In genomic region chr15:89454857-89455256, GRCm38 (mm10) we compare ENCODE assay signal across 10 mouse cellular contexts. TPM values are rescaled to one million over a fixed set of nuclear protein-coding genes. Genes with fewer than 3 reads are reported as not detected.
DNase-seq lines count a peak whose midpoint lies in the region; ATAC-seq lines count a peak whose summit lies in the region.
"Had no signal": no experiment of that assay in that cellular context is flagged by ENCODE, and none has a peak within 500 bp of the region (broad histone marks: within the 10 kb centered on the region; RNA-seq: fewer than 3 reads in every experiment).

No protein-coding gene starts in this region.

- peaks cover 82% of the 10 kb centered on the region for H3K27me3 ChIP-seq in heart, embryonic 13.5 days (replicated peaks)
- peaks cover 5% of the 10 kb centered on the region; the same call in 1 of the 2 replicates for H3K27me3 ChIP-seq in forebrain, embryonic 11.5 days (ENCODE audit: control insufficient read depth, insufficient read depth, low read length)
- peaks cover 25% of the 10 kb centered on the region for H3K27me3 ChIP-seq in intestine, embryonic 16.5 days (replicated peaks; ENCODE audit: control insufficient read depth, insufficient read depth, low read length)
- no peaks in the 10 kb centered on the region for H3K27me3 ChIP-seq in neural tube, embryonic 15.5 days (replicated peaks)

- no peaks in the 10 kb centered on the region for H3K36me3 ChIP-seq in heart, embryonic 13.5 days
- peaks cover 9% of the 10 kb centered on the region; the same call in 1 of the 2 replicates for H3K36me3 ChIP-seq in forebrain, embryonic 11.5 days (ENCODE audit: control insufficient read depth, insufficient read depth, low read length)
- H3K36me3 ChIP-seq in intestine, embryonic 16.5 days (ENCODE audit: control insufficient read depth, insufficient read depth, low read length): no peaks in the 10 kb centered on the region
- H3K36me3 ChIP-seq in neural tube, embryonic 15.5 days: peaks cover 34% of the 10 kb centered on the region

- no peak overlapping the region for H3K9ac ChIP-seq in heart, embryonic 13.5 days
- H3K9ac ChIP-seq in forebrain, embryonic 11.5 days (ENCODE audit: low read length): peak overlapping the region; percentile 81
- no peak overlapping the region for H3K9ac ChIP-seq in intestine, embryonic 16.5 days (ENCODE audit: low read depth, low read length)
- peak overlapping the region; percentile 76 for H3K9ac ChIP-seq in neural tube, embryonic 15.5 days (replicated peaks)

- intact Hi-C loops in heart, postnatal 36 days (cut with DNase I): no loop called here

- no peak for DNase-seq in heart, postnatal 36 days
- DNase-seq in forebrain, embryonic 11.5 days (ENCODE audit: low spot score): no peak
- no peak for DNase-seq in left cerebral cortex, adult 8-10 months (ENCODE audit: low spot score in 2 of 2)
- no peak for DNase-seq in right cerebral cortex, adult 2 months (ENCODE audit: low spot score in 2 of 2)
- no peak for DNase-seq in urinary bladder, postnatal 4 days (ENCODE audit: low spot score in 2 of 2)

- no peak overlapping the region for H3K27ac ChIP-seq in heart, embryonic 13.5 days (replicated peaks)
- no peak overlapping the region for H3K27ac ChIP-seq in forebrain, embryonic 11.5 days (ENCODE audit: low read depth, low read length)
- no peak overlapping the region for H3K27ac ChIP-seq in intestine, embryonic 16.5 days (ENCODE audit: low read length)
- H3K27ac ChIP-seq in neural tube, embryonic 15.5 days (replicated peaks): peak overlapping the region; percentile 89
- H3K27ac ChIP-seq: macrophage had no signal

- peaks cover 13% of the 10 kb centered on the region for H3K4me1 ChIP-seq in heart, embryonic 13.5 days
- H3K4me1 ChIP-seq in forebrain, embryonic 11.5 days (replicated peaks; ENCODE audit: control insufficient read depth, insufficient read depth, low read length): peaks cover 9% of the 10 kb centered on the region
- peaks cover 11% of the 10 kb centered on the region for H3K4me1 ChIP-seq in intestine, embryonic 16.5 days (ENCODE audit: control insufficient read depth, insufficient read depth, low read length)
- peaks cover 36% of the 10 kb centered on the region for H3K4me1 ChIP-seq in neural tube, embryonic 15.5 days

- no peak for ATAC-seq in heart, embryonic 13.5 days (ENCODE audit: extremely low read depth, insufficient number of reproducible peaks, low FRiP score, low TSS enrichment)
- ATAC-seq in forebrain, embryonic 11.5 days (replicated peaks; ENCODE audit: low FRiP score): peak; percentile 53
- ATAC-seq in intestine, embryonic 16.5 days: no peak
- no peak for ATAC-seq in neural tube, embryonic 15.5 days (ENCODE audit: low FRiP score)

- WGBS in heart, embryonic 13.5 days: 30% methylated on average over 4 of the region's 6 CpGs
- 5% methylated on average over 5 of the region's 6 CpGs for WGBS in forebrain, embryonic 11.5 days
- 24% methylated on average over 5 of the region's 6 CpGs for WGBS in intestine, embryonic 16.5 days
- WGBS in neural tube, embryonic 15.5 days: 22% methylated on average over 4 of the region's 6 CpGs

- H3K9me3 ChIP-seq in heart, embryonic 13.5 days: no peaks in the 10 kb centered on the region
- H3K9me3 ChIP-seq in forebrain, embryonic 11.5 days (ENCODE audit: control insufficient read depth, low read length): no peaks in the 10 kb centered on the region
- no peaks in the 10 kb centered on the region for H3K9me3 ChIP-seq in intestine, embryonic 16.5 days (ENCODE audit: control insufficient read depth, low read length)
- H3K9me3 ChIP-seq in neural tube, embryonic 15.5 days (replicated peaks): no peaks in the 10 kb centered on the region

- H3K4me3 ChIP-seq in heart, embryonic 13.5 days: no peak overlapping the region; the same call in 1 of the 2 replicates
- H3K4me3 ChIP-seq in forebrain, embryonic 11.5 days (ENCODE audit: low read depth, low read length): peak overlapping the region; percentile 77
- peak overlapping the region; percentile 52; the same call in 1 of the 2 replicates for H3K4me3 ChIP-seq in intestine, embryonic 16.5 days (ENCODE audit: low read length)
- H3K4me3 ChIP-seq in neural tube, embryonic 15.5 days (replicated peaks): peak overlapping the region; percentile 73

- 0 out of 2 replicates have a peak overlapping the region, but pooled peaks have one; percentile 86 for H3K4me2 ChIP-seq in heart, embryonic 13.5 days
- H3K4me2 ChIP-seq in forebrain, embryonic 11.5 days (ENCODE audit: low read depth, low read length, severe bottlenecking): peak overlapping the region; percentile 78
- peak overlapping the region; percentile 84; the same call in 1 of the 2 replicates for H3K4me2 ChIP-seq in intestine, embryonic 16.5 days (ENCODE audit: low read depth, low read length)
- peak overlapping the region; percentile 91 for H3K4me2 ChIP-seq in neural tube, embryonic 15.5 days

RNA-seq across cellular contexts. Expression of gene Mapk8ip2, which starts 1.1 kb away (rescaled TPM):
- 0.27 and 0.45 TPM in 2 replicates for polyA plus RNA-seq in heart, embryonic 13.5 days (2015; fragmentation: Nextera tagmentation; extraction: Ambion mirVana)
- total RNA-seq in heart, postnatal 36 days (2021): under 1 TPM; 0.05 to 0.33 TPM
- polyA plus RNA-seq in forebrain, embryonic 11.5 days (2014; fragmentation: Nextera tagmentation; extraction: Ambion mirVana): 26.0 and 27.4 TPM in 2 replicates
- 3.4 and 3.6 TPM in 2 replicates for polyA plus RNA-seq in intestine, embryonic 16.5 days (2015; fragmentation: Nextera tagmentation; extraction: Ambion mirVana)
- polyA plus RNA-seq in neural tube, embryonic 15.5 days (2015; fragmentation: Nextera tagmentation; extraction: Ambion mirVana): 73.0 and 85.4 TPM in 2 replicates
- total RNA-seq in left cerebral cortex, adult 8-10 months (2022): 100 to 1,000 TPM; 240 to 262 (median 246) TPM
- total RNA-seq: liver, adult 2 months had no signal
- polyA plus RNA-seq: macrophage had no signal

RNA-seq across cellular contexts. Expression of gene Arsa, which starts 22.4 kb away (rescaled TPM):
- 15.1 and 15.3 TPM in 2 replicates for polyA plus RNA-seq in heart, embryonic 13.5 days (2015; fragmentation: Nextera tagmentation; extraction: Ambion mirVana)
- total RNA-seq in heart, postnatal 36 days (2021): 10 to 100 TPM; 12.2 to 14.1 TPM
- 9.9 and 10.6 TPM in 2 replicates for polyA plus RNA-seq in forebrain, embryonic 11.5 days (2014; fragmentation: Nextera tagmentation; extraction: Ambion mirVana)
- polyA plus RNA-seq in intestine, embryonic 16.5 days (2015; fragmentation: Nextera tagmentation; extraction: Ambion mirVana): 29.5 and 36.4 TPM in 2 replicates
- polyA plus RNA-seq in neural tube, embryonic 15.5 days (2015; fragmentation: Nextera tagmentation; extraction: Ambion mirVana): 27.4 and 29.2 TPM in 2 replicates
- total RNA-seq in left cerebral cortex, adult 8-10 months (2022): 10 to 100 TPM; 31.8 to 37.3 (median 35.9) TPM

RNA-seq across cellular contexts. Expression of gene Chkb, which starts 25.1 kb away (rescaled TPM):
- polyA plus RNA-seq in heart, embryonic 13.5 days (2015; fragmentation: Nextera tagmentation; extraction: Ambion mirVana): 65.1 and 71.5 TPM in 2 replicates
- 10 to 100 TPM; 51.2 to 57.0 TPM for total RNA-seq in heart, postnatal 36 days (2021)
- polyA plus RNA-seq in forebrain, embryonic 11.5 days (2014; fragmentation: Nextera tagmentation; extraction: Ambion mirVana): 54.5 and 56.0 TPM in 2 replicates
- polyA plus RNA-seq in intestine, embryonic 16.5 days (2015; fragmentation: Nextera tagmentation; extraction: Ambion mirVana): 63.7 and 67.0 TPM in 2 replicates
- 79.8 and 92.8 TPM in 2 replicates for polyA plus RNA-seq in neural tube, embryonic 15.5 days (2015; fragmentation: Nextera tagmentation; extraction: Ambion mirVana)
- 10 to 100 TPM; 37.4 to 49.3 (median 42.9) TPM for total RNA-seq in left cerebral cortex, adult 8-10 months (2022)

RNA-seq across cellular contexts. Expression of gene Gm44502, which starts 25.4 kb away (rescaled TPM):
- 0.53 and 0.90 TPM in 2 replicates for polyA plus RNA-seq in heart, embryonic 13.5 days (2015; fragmentation: Nextera tagmentation; extraction: Ambion mirVana)
- total RNA-seq in heart, postnatal 36 days (2021): 10 to 100 TPM; 14.5 to 17.8 TPM
- 0.40 TPM in 1 of 2 replicates, not detected in the other for polyA plus RNA-seq in forebrain, embryonic 11.5 days (2014; fragmentation: Nextera tagmentation; extraction: Ambion mirVana)
- not detected in 2 replicates for polyA plus RNA-seq in intestine, embryonic 16.5 days (2015; fragmentation: Nextera tagmentation; extraction: Ambion mirVana)
- polyA plus RNA-seq in neural tube, embryonic 15.5 days (2015; fragmentation: Nextera tagmentation; extraction: Ambion mirVana): 0.36 TPM in 1 of 2 replicates, not detected in the other
- total RNA-seq in left cerebral cortex, adult 8-10 months (2022): under 1 TPM in 1 of 4 experiments, not detected in 3; 0.37 TPM
- total RNA-seq: liver, adult 2 months had no signal
- polyA plus RNA-seq: macrophage had no signal

RNA-seq across cellular contexts. Expression of gene C730034F03Rik, which starts 25.5 kb away (rescaled TPM):
- 2.4 and 3.0 TPM in 2 replicates for polyA plus RNA-seq in heart, embryonic 13.5 days (2015; fragmentation: Nextera tagmentation; extraction: Ambion mirVana)
- 1 to 10 TPM; 1.6 to 2.8 TPM for total RNA-seq in heart, postnatal 36 days (2021)
- 3.5 and 6.0 TPM in 2 replicates for polyA plus RNA-seq in forebrain, embryonic 11.5 days (2014; fragmentation: Nextera tagmentation; extraction: Ambion mirVana)
- 2.6 and 3.2 TPM in 2 replicates for polyA plus RNA-seq in intestine, embryonic 16.5 days (2015; fragmentation: Nextera tagmentation; extraction: Ambion mirVana)
- polyA plus RNA-seq in neural tube, embryonic 15.5 days (2015; fragmentation: Nextera tagmentation; extraction: Ambion mirVana): 6.1 and 8.7 TPM in 2 replicates
- 1 to 10 TPM; 1.4 to 2.2 (median 1.5) TPM for total RNA-seq in left cerebral cortex, adult 8-10 months (2022)

Comparison
In these comparisons a context has a peak if more than half of its experiments do, and no peak if none do; other contexts are left out.
1. H3K9ac ChIP-seq: peak in forebrain, embryonic 11.5 days (single experiment) and neural tube, embryonic 15.5 days (single experiment); none in heart, embryonic 13.5 days (single experiment) and intestine, embryonic 16.5 days (single experiment).
2. Peak in every context shown above with its lines, with median percentiles within 50 percentile points of each other: H3K4me2 ChIP-seq.